ENCODE assay signal across 9 mouse cellular contexts in the genomic region with DNA sequence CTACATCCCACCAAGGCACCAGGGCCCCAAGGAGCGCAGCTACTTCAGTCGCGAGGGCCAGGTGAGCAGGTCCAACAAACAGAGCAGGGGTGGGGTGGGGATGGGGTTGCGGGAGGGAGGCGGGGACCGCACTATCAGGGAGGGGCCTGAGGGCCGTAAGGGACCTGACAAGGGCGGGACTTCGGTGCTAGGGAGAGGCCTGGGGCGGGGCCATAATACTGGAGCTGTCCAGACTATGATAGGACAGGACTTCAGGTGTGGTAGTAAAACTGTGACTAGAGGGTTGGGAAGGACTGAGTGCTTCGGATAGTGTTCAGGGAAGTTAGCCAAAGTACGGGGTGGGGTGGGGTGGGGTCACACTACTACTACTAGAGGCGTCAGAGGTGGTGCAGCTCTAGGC. TPM values are rescaled to one million over a fixed set of nuclear protein-coding genes. Genes with fewer than 3 reads are reported as not detected.
DNase-seq lines count a peak whose midpoint lies in the region; ATAC-seq and TF ChIP-seq lines count a peak whose summit lies in the region.
"Had no signal": no experiment of that assay in that cellular context is flagged by ENCODE, and none has a peak within 500 bp of the region (broad histone marks: within the 10 kb centered on the region; RNA-seq: fewer than 3 reads in every experiment).

No protein-coding gene starts in this region.

- H3K9ac ChIP-seq in embryonic facial prominence, embryonic 15.5 days = no peak overlapping the region
- peak overlapping the region; percentile 37; the same call in 1 of the 2 replicates for H3K9ac ChIP-seq in midbrain, embryonic 16.5 days (ENCODE audit: low read depth, low read length)

- H3K4me1 ChIP-seq in kidney, adult 2 months (ENCODE audit: control insufficient read depth, insufficient read depth, low read length) = no peaks in the 10 kb centered on the region
- H3K4me1 ChIP-seq in embryonic facial prominence, embryonic 15.5 days = peaks cover 13% of the 10 kb centered on the region
- peaks cover 8% of the 10 kb centered on the region; the same call in 1 of the 2 replicates for H3K4me1 ChIP-seq in midbrain, embryonic 16.5 days (ENCODE audit: control insufficient read depth, insufficient read depth, low read length)

- no peak for TF ChIP-seq POLR2A in kidney, adult 2 months (IDR thresholded peaks at IDR 0.05; ENCODE audit: low read depth, low read length)

- 13% methylated on average over 13 of the region's 13 CpGs for WGBS in kidney, adult 2 months
- 14% methylated on average over 13 of the region's 13 CpGs for WGBS in embryonic facial prominence, embryonic 15.5 days
- 6% methylated on average over 13 of the region's 13 CpGs for WGBS in large intestine, adult 2 months
- 18% methylated on average over 13 of the region's 13 CpGs for WGBS in midbrain, embryonic 16.5 days

- H3K9me3 ChIP-seq in embryonic facial prominence, embryonic 15.5 days (replicated peaks) = no peaks in the 10 kb centered on the region
- H3K9me3 ChIP-seq in midbrain, embryonic 16.5 days (replicated peaks; ENCODE audit: control insufficient read depth, low read length, poor library complexity, severe bottlenecking) = no peaks in the 10 kb centered on the region
- H3K9me3 ChIP-seq: G1E had no signal

- no peak overlapping the region for H3K27ac ChIP-seq in kidney, adult 2 months (ENCODE audit: insufficient read depth, low read depth, low read length)
- no peak overlapping the region for H3K27ac ChIP-seq in embryonic facial prominence, embryonic 15.5 days (replicated peaks)
- no peak overlapping the region for H3K27ac ChIP-seq in midbrain, embryonic 16.5 days (ENCODE audit: low read length)

- peak overlapping the region; percentile 34 for H3K4me2 ChIP-seq in embryonic facial prominence, embryonic 15.5 days (replicated peaks)
- peak overlapping the region; percentile 57 for H3K4me2 ChIP-seq in midbrain, embryonic 16.5 days (ENCODE audit: low read length)

- ATAC-seq in embryonic facial prominence, embryonic 15.5 days (ENCODE audit: insufficient number of reproducible peaks, low FRiP score, low TSS enrichment, low read depth) = peak; percentile 47; the same call in 1 of the 2 replicates
- ATAC-seq in midbrain, embryonic 16.5 days = peak; percentile 27

- no peaks in the 10 kb centered on the region for H3K27me3 ChIP-seq in kidney, adult 2 months (replicated peaks; ENCODE audit: control insufficient read depth, insufficient read depth, low read length)
- no peaks in the 10 kb centered on the region for H3K27me3 ChIP-seq in embryonic facial prominence, embryonic 15.5 days
- no peaks in the 10 kb centered on the region for H3K27me3 ChIP-seq in midbrain, embryonic 16.5 days (ENCODE audit: control insufficient read depth, insufficient read depth, low read depth, low read length)

- no peak for DNase-seq in kidney, adult 2 months
- DNase-seq in kidney, adult 8-10 months = no peak
- peak; percentile 66 for DNase-seq in large intestine, adult 2 months (ENCODE audit: low read depth, low spot score)
- DNase-seq in adrenal gland, postnatal 14 days = no peak
- DNase-seq in urinary bladder, postnatal 25 days (ENCODE audit: low spot score) = no peak
- no peak for DNase-seq in urinary bladder, postnatal 4 days (ENCODE audit: low spot score in 2 of 2)

- no peak for TF ChIP-seq CTCF in kidney, adult 2 months (conservative IDR thresholded peaks at IDR 0.05; ENCODE audit: insufficient read depth, insufficient read length, low read depth, low read length)

- H3K36me3 ChIP-seq in kidney, adult 2 months (ENCODE audit: control insufficient read depth, insufficient read depth, low read length) = no peaks in the 10 kb centered on the region
- peaks cover 5% of the 10 kb centered on the region for H3K36me3 ChIP-seq in embryonic facial prominence, embryonic 15.5 days
- H3K36me3 ChIP-seq in midbrain, embryonic 16.5 days (ENCODE audit: control insufficient read depth, insufficient read depth, low read length) = 0 out of 2 replicates have a peak, but pooled peaks cover 2% of the 10 kb centered on the region

- peak overlapping the region; percentile 23; the same call in 1 of the 2 replicates for H3K4me3 ChIP-seq in kidney, adult 2 months (ENCODE audit: insufficient read depth, low read depth, low read length)
- H3K4me3 ChIP-seq in embryonic facial prominence, embryonic 15.5 days (replicated peaks) = no peak overlapping the region; the same call in 1 of the 2 replicates
- peak overlapping the region; percentile 39 for H3K4me3 ChIP-seq in midbrain, embryonic 16.5 days (ENCODE audit: low read depth, low read length)

RNA-seq across cellular contexts. Expression of gene 1700001L19Rik, which starts 0.4 kb away (rescaled TPM):
- 0.19 and 0.24 TPM in 2 replicates for polyA plus RNA-seq in kidney, adult 2 months (2012; rRNA removed)
- polyA plus RNA-seq in embryonic facial prominence, embryonic 15.5 days (2015; fragmentation: Nextera tagmentation; extraction: Ambion mirVana) = 3.3 and 6.2 TPM in 2 replicates
- 0.07 TPM in 1 of 2 replicates, not detected in the other for polyA plus RNA-seq in large intestine, adult 2 months (2012; rRNA removed)
- polyA plus RNA-seq in midbrain, embryonic 16.5 days (2015; fragmentation: Nextera tagmentation; extraction: Ambion mirVana) = 12.6 and 21.8 TPM in 2 replicates
- 0.52 TPM in 1 of 2 replicates, not detected in the other for total RNA-seq in adrenal gland, postnatal 14 days (2021)
- total RNA-seq: G1E had no signal
- polyA plus RNA-seq: G1E had no signal

RNA-seq across cellular contexts. Expression of gene Fastkd3, which starts 15.6 kb away (rescaled TPM):
- 10.5 and 13.0 TPM in 2 replicates for polyA plus RNA-seq in kidney, adult 2 months (2012; rRNA removed)
- 25.9 and 30.4 TPM in 2 replicates for polyA plus RNA-seq in embryonic facial prominence, embryonic 15.5 days (2015; fragmentation: Nextera tagmentation; extraction: Ambion mirVana)
- polyA plus RNA-seq in large intestine, adult 2 months (2012; rRNA removed) = 8.6 and 16.5 TPM in 2 replicates
- polyA plus RNA-seq in midbrain, embryonic 16.5 days (2015; fragmentation: Nextera tagmentation; extraction: Ambion mirVana) = 21.3 and 24.6 TPM in 2 replicates
- total RNA-seq in adrenal gland, postnatal 14 days (2021) = 17.2 and 22.1 TPM in 2 replicates

RNA-seq across cellular contexts. Expression of gene Mtrr, which starts 15.7 kb away (rescaled TPM):
- polyA plus RNA-seq in kidney, adult 2 months (2012; rRNA removed) = 10.2 and 11.3 TPM in 2 replicates
- 17.4 and 20.1 TPM in 2 replicates for polyA plus RNA-seq in embryonic facial prominence, embryonic 15.5 days (2015; fragmentation: Nextera tagmentation; extraction: Ambion mirVana)
- 4.6 and 6.6 TPM in 2 replicates for polyA plus RNA-seq in large intestine, adult 2 months (2012; rRNA removed)
- 13.3 and 14.3 TPM in 2 replicates for polyA plus RNA-seq in midbrain, embryonic 16.5 days (2015; fragmentation: Nextera tagmentation; extraction: Ambion mirVana)
- total RNA-seq in adrenal gland, postnatal 14 days (2021) = 18.6 and 22.5 TPM in 2 replicates
